Mouse (Mus musculus) testis, adult 2 months (tissue): ENCODE results near the gene Gyg. TPM values are rescaled to one million over a fixed set of nuclear protein-coding genes. Genes with fewer than 3 reads are reported as not detected.

Experiments
- H3K27ac ChIP-seq: fragments of 200-500 bp; 2 replicates; pipeline ENCODE4 v1.5.1; 2012; ENCODE audit warnings: low read depth, low read length; ENCODE audit not compliant: control insufficient read depth, insufficient read depth
- H3K27me3 ChIP-seq: fragments of 200-500 bp; 2 replicates; pipeline ENCODE4 v1.6.1; 2012; ENCODE audit warnings: mild to moderate bottlenecking, low read length, moderate library complexity; ENCODE audit not compliant: control insufficient read depth, insufficient read depth
- H3K36me3 ChIP-seq: fragments of 200-500 bp; 2 replicates; pipeline ENCODE4 v1.6.1; 2012; ENCODE audit warnings: mild to moderate bottlenecking, low read length; ENCODE audit not compliant: control insufficient read depth, insufficient read depth
- H3K4me1 ChIP-seq: fragments of 200-500 bp; 2 replicates; pipeline ENCODE4 v1.6.1; 2012; ENCODE audit warnings: low read length; ENCODE audit not compliant: control insufficient read depth, insufficient read depth
- H3K4me3 ChIP-seq: fragments of 200-500 bp; 2 replicates; pipeline ENCODE4 v1.5.1; 2012; ENCODE audit warnings: low read depth, mild to moderate bottlenecking, low read length, moderate library complexity, mixed read lengths; ENCODE audit not compliant: control insufficient read depth
- CTCF ChIP-seq: fragments of 200-500 bp; IDR thresholded peaks from 2 replicates; pipeline ENCODE4 v1.5.1; 2012; ENCODE audit warnings: low read depth, mild to moderate bottlenecking, inconsistent platforms, low read length, moderate library complexity; ENCODE audit not compliant: control insufficient read depth, insufficient read depth, insufficient replicate concordance
- POLR2A ChIP-seq: fragments of 200-500 bp; IDR thresholded peaks from 2 replicates; pipeline ENCODE4 v1.6.1; 2012; ENCODE audit warnings: low read depth, mild to moderate bottlenecking, inconsistent platforms, low read length, moderate library complexity; ENCODE audit not compliant: control insufficient read depth
- polyA plus RNA-seq: library from polyadenylated mRNA; depleted of rRNA; stranded (reverse); fragments of >200 nt; gene quantifications from 2 replicates; pipeline ENCODE4 v1.2.3, GENCODE M21; 2012

The Gyg gene
- polyA plus RNA-seq, 1 experiment, result 2.5 TPM

- Histone ChIP-seq H3K36me3 (no peaks in the 10 kb centered on the region), H3K27me3 (no peaks in the 10 kb centered on the region), H3K4me3 (no peak overlapping the region), H3K4me1 (no peaks in the 10 kb centered on the region), H3K27ac (no peak overlapping the region)
- TF ChIP-seq CTCF (no peak), POLR2A (no peak)
Observed at GRCm38 (mm10) chr3:20142101-20142500, 13.0 kb downstream of the Gyg start.

GRCm38 (mm10) chr3:20141679-20142078, 13.4 kb downstream of the Gyg start:
- no peak for TF ChIP-seq CTCF
- TF ChIP-seq POLR2A, result no peak
- no peak overlapping the region for H3K27ac ChIP-seq

GRCm38 (mm10) chr3:20141240-20141639, 13.9 kb downstream of the Gyg start:
- no peaks in the 10 kb centered on the region for H3K27me3 ChIP-seq
- no peaks in the 10 kb centered on the region for H3K36me3 ChIP-seq
- no peak overlapping the region for H3K4me3 ChIP-seq
- TF ChIP-seq CTCF (no peak), POLR2A (no peak)
- no peaks in the 10 kb centered on the region for H3K4me1 ChIP-seq
- no peak overlapping the region for H3K27ac ChIP-seq

More at GRCm38 (mm10) chr3:20141679-20142078, 13.4 kb downstream of the Gyg start:
- H3K4me1 ChIP-seq, result no peaks in the 10 kb centered on the region
- no peak overlapping the region for H3K4me3 ChIP-seq
- no peaks in the 10 kb centered on the region for H3K27me3 ChIP-seq
- H3K36me3 ChIP-seq, result no peaks in the 10 kb centered on the region

- TF ChIP-seq POLR2A (no peak), CTCF (no peak)
- no peak overlapping the region for H3K27ac ChIP-seq
- H3K4me3 ChIP-seq, result no peak overlapping the region
- H3K4me1 ChIP-seq, result no peaks in the 10 kb centered on the region
- no peaks in the 10 kb centered on the region for H3K27me3 ChIP-seq
- no peaks in the 10 kb centered on the region for H3K36me3 ChIP-seq
Observed at GRCm38 (mm10) chr3:20136868-20137581, 18.1 kb downstream of the Gyg start.

GRCm38 (mm10) chr3:20134545-20134944, 20.6 kb downstream of the Gyg start:
- Histone ChIP-seq H3K27me3 (no peaks in the 10 kb centered on the region), H3K4me1 (no peaks in the 10 kb centered on the region), H3K36me3 (no peaks in the 10 kb centered on the region), H3K27ac (no peak overlapping the region), H3K4me3 (no peak overlapping the region)
- no peak for TF ChIP-seq CTCF
- TF ChIP-seq POLR2A, result no peak

GRCm38 (mm10) chr3:20133745-20134144, 21.4 kb downstream of the Gyg start:
- no peaks in the 10 kb centered on the region for H3K36me3 ChIP-seq
- no peak overlapping the region for H3K4me3 ChIP-seq
- TF ChIP-seq POLR2A, result no peak
- TF ChIP-seq CTCF, result no peak
- no peaks in the 10 kb centered on the region for H3K27me3 ChIP-seq
- H3K27ac ChIP-seq, result no peak overlapping the region
- no peaks in the 10 kb centered on the region for H3K4me1 ChIP-seq

GRCm38 (mm10) chr3:20132731-20133130, 22.4 kb downstream of the Gyg start:
- Histone ChIP-seq H3K4me1 (no peaks in the 10 kb centered on the region), H3K36me3 (no peaks in the 10 kb centered on the region), H3K27me3 (no peaks in the 10 kb centered on the region), H3K27ac (no peak overlapping the region), H3K4me3 (no peak overlapping the region)
- TF ChIP-seq CTCF, result no peak
- no peak for TF ChIP-seq POLR2A

- no peak overlapping the region for H3K27ac ChIP-seq
- H3K27me3 ChIP-seq, result no peaks in the 10 kb centered on the region
- H3K4me3 ChIP-seq, result no peak overlapping the region
- no peaks in the 10 kb centered on the region for H3K4me1 ChIP-seq
- TF ChIP-seq CTCF (no peak), POLR2A (no peak)
- H3K36me3 ChIP-seq, result no peaks in the 10 kb centered on the region
Observed at GRCm38 (mm10) chr3:20131350-20131720, 23.8 kb downstream of the Gyg start.
